Mouse (Mus musculus): Measurements from ENCODE around the gene Gja3. TPM values are rescaled to one million over a fixed set of nuclear protein-coding genes. Genes with fewer than 3 reads are reported as not detected.
A peak's percentile ranks its signal among the peaks of the same experiment; 100 is the strongest.

Gene Gja3
- 0.04 TPM in 1 of 2 replicates, not detected in the other for polyA plus RNA-seq (2012; rRNA removed)

GRCm38 (mm10) chr14:57057563-57058321 is at the start of gene Gja3:
Gja3 (minus strand) TSS chr14:57058100.
- Histone ChIP-seq H3K36me3 (ENCODE audit: control insufficient read depth, insufficient read depth, low read length) (no peaks in the 10 kb centered on the region), H3K27me3 (ENCODE audit: control insufficient read depth, insufficient read depth, low read length) (peaks cover 30% of the 10 kb centered on the region)

GRCm38 (mm10) chr14:57107091-57107490 is 49.2 kb upstream of the Gja3 start:
- WGBS: 84% methylated on average over 8 of the region's 8 CpGs
- no peak for TF ChIP-seq POLR2A (IDR thresholded peaks at IDR 0.05; ENCODE audit: low read depth, low read length)
- Histone ChIP-seq H3K27ac (ENCODE audit: insufficient read depth, low read depth, low read length) (no peak overlapping the region), H3K36me3 (ENCODE audit: control insufficient read depth, insufficient read depth, low read length) (no peaks in the 10 kb centered on the region), H3K4me1 (ENCODE audit: control insufficient read depth, insufficient read depth, insufficient read length, low read length) (peaks cover 1% of the 10 kb centered on the region), H3K27me3 (ENCODE audit: control insufficient read depth, insufficient read depth, low read length) (no peaks in the 10 kb centered on the region; the same call in 1 of the 2 replicates), H3K4me3 (ENCODE audit: low read depth, low read length) (no peak overlapping the region)

More at GRCm38 (mm10) chr14:57057563-57058321, at the start of gene Gja3:
- Histone ChIP-seq H3K4me3 (ENCODE audit: low read depth, low read length) (peak within 1 kb of the TSS; percentile 50), H3K4me1 (ENCODE audit: control insufficient read depth, insufficient read depth, insufficient read length, low read length) (no peaks in the 10 kb centered on the region), H3K27ac (ENCODE audit: insufficient read depth, low read depth, low read length) (no peak within 1 kb of the TSS)
- TF ChIP-seq POLR2A (IDR thresholded peaks at IDR 0.05; ENCODE audit: low read depth, low read length): no peak
- 1% methylated on average over 78 of the region's 79 CpGs for WGBS

GRCm38 (mm10) chr14:57105721-57106120 is 47.8 kb upstream of the Gja3 start:
- Histone ChIP-seq H3K4me3 (ENCODE audit: low read depth, low read length) (no peak overlapping the region), H3K36me3 (ENCODE audit: control insufficient read depth, insufficient read depth, low read length) (no peaks in the 10 kb centered on the region), H3K4me1 (ENCODE audit: control insufficient read depth, insufficient read depth, insufficient read length, low read length) (peaks cover 3% of the 10 kb centered on the region), H3K27me3 (ENCODE audit: control insufficient read depth, insufficient read depth, low read length) (no peaks in the 10 kb centered on the region; the same call in 1 of the 2 replicates), H3K27ac (ENCODE audit: insufficient read depth, low read depth, low read length) (no peak overlapping the region)
- 79% methylated on average over 11 of the region's 11 CpGs for WGBS
- TF ChIP-seq CTCF (IDR thresholded peaks at IDR 0.05; ENCODE audit: extremely low read depth, insufficient read length, insufficient replicate concordance, low read depth, low read length) (no peak), POLR2A (IDR thresholded peaks at IDR 0.05; ENCODE audit: low read depth, low read length) (no peak)

GRCm38 (mm10) chr14:57105111-57105510 is 47.2 kb upstream of the Gja3 start:
- WGBS: 32% methylated on average over 14 of the region's 14 CpGs
- H3K27me3 ChIP-seq (ENCODE audit: control insufficient read depth, insufficient read depth, low read length): no peaks in the 10 kb centered on the region; the same call in 1 of the 2 replicates
- peaks cover 3% of the 10 kb centered on the region for H3K4me1 ChIP-seq (ENCODE audit: control insufficient read depth, insufficient read depth, insufficient read length, low read length)
- H3K4me3 ChIP-seq (ENCODE audit: low read depth, low read length): peak overlapping the region; percentile 84; the same call in 1 of the 2 replicates
- H3K27ac ChIP-seq (ENCODE audit: insufficient read depth, low read depth, low read length): no peak overlapping the region
- no peak for TF ChIP-seq CTCF (IDR thresholded peaks at IDR 0.05; ENCODE audit: extremely low read depth, insufficient read length, insufficient replicate concordance, low read depth, low read length)
- TF ChIP-seq POLR2A (IDR thresholded peaks at IDR 0.05; ENCODE audit: low read depth, low read length): no peak
- H3K36me3 ChIP-seq (ENCODE audit: control insufficient read depth, insufficient read depth, low read length): no peaks in the 10 kb centered on the region

GRCm38 (mm10) chr14:57104106-57105023 is 46.5 kb upstream of the Gja3 start, which contains the start of gene Gjb2:
Gjb2 (minus strand) TSS chr14:57104702.
- Histone ChIP-seq H3K4me3 (ENCODE audit: low read depth, low read length) (peak within 1 kb of the TSS; percentile 84), H3K4me1 (ENCODE audit: control insufficient read depth, insufficient read depth, insufficient read length, low read length) (peaks cover 3% of the 10 kb centered on the region), H3K27me3 (ENCODE audit: control insufficient read depth, insufficient read depth, low read length) (no peaks in the 10 kb centered on the region; the same call in 1 of the 2 replicates), H3K27ac (ENCODE audit: insufficient read depth, low read depth, low read length) (peak within 1 kb of the TSS; percentile 33), H3K36me3 (ENCODE audit: control insufficient read depth, insufficient read depth, low read length) (no peaks in the 10 kb centered on the region)
- under 1% methylated on average over 101 of the region's 101 CpGs for WGBS
- no peak for TF ChIP-seq CTCF (IDR thresholded peaks at IDR 0.05; ENCODE audit: extremely low read depth, insufficient read length, insufficient replicate concordance, low read depth, low read length)
- TF ChIP-seq POLR2A (IDR thresholded peaks at IDR 0.05; ENCODE audit: low read depth, low read length): peak; percentile 37; the same call in 1 of the 2 replicates

GRCm38 (mm10) chr14:57103711-57104105 is 45.8 kb upstream of the Gja3 start:
- Histone ChIP-seq H3K27ac (ENCODE audit: insufficient read depth, low read depth, low read length) (peak overlapping the region; percentile 33), H3K27me3 (ENCODE audit: control insufficient read depth, insufficient read depth, low read length) (no peaks in the 10 kb centered on the region; the same call in 1 of the 2 replicates), H3K36me3 (ENCODE audit: control insufficient read depth, insufficient read depth, low read length) (peaks cover 2% of the 10 kb centered on the region; the same call in 1 of the 2 replicates), H3K4me3 (ENCODE audit: low read depth, low read length) (peak overlapping the region; percentile 84), H3K4me1 (ENCODE audit: control insufficient read depth, insufficient read depth, insufficient read length, low read length) (peaks cover 3% of the 10 kb centered on the region)
- peak; percentile 24; the same call in 1 of the 2 replicates for TF ChIP-seq POLR2A (IDR thresholded peaks at IDR 0.05; ENCODE audit: low read depth, low read length)
- no peak for TF ChIP-seq CTCF (IDR thresholded peaks at IDR 0.05; ENCODE audit: extremely low read depth, insufficient read length, insufficient replicate concordance, low read depth, low read length)
- WGBS: 1% methylated on average over 22 of the region's 22 CpGs

Measured in small intestine, adult 2 months (tissue).